7 mouse cellular contexts compared by ENCODE assay signal in genomic region chr19:45207662-45208437, GRCm38 (mm10). TPM values are rescaled to one million over a fixed set of nuclear protein-coding genes. Genes with fewer than 3 reads are reported as not detected.
DNase-seq lines count a peak whose midpoint lies in the region; ATAC-seq and TF ChIP-seq lines count a peak whose summit lies in the region.

No protein-coding gene starts in this region.

- peak overlapping the region; percentile 68 for H3K4me2 ChIP-seq in heart, postnatal 0 days (ENCODE audit: low read depth, low read length)
- peak overlapping the region; percentile 44 for H3K4me2 ChIP-seq in limb, embryonic 14.5 days (replicated peaks; ENCODE audit: low read depth, low read length, severe bottlenecking)

- H3K36me3 ChIP-seq in heart, postnatal 0 days (replicated peaks; ENCODE audit: control insufficient read depth, insufficient read depth, low read length) = no peaks in the 10 kb centered on the region
- no peaks in the 10 kb centered on the region for H3K36me3 ChIP-seq in limb, embryonic 14.5 days (ENCODE audit: control insufficient read depth, insufficient read depth, low read length)

- no peak for TF ChIP-seq POLR2A in limb, embryonic 14.5 days (IDR thresholded peaks at IDR 0.05; ENCODE audit: borderline replicate concordance, extremely low read depth, insufficient read depth, insufficient read length)

- H3K9me3 ChIP-seq in heart, postnatal 0 days (replicated peaks; ENCODE audit: control insufficient read depth, low read length) = no peaks in the 10 kb centered on the region
- no peaks in the 10 kb centered on the region for H3K9me3 ChIP-seq in limb, embryonic 14.5 days (ENCODE audit: control insufficient read depth, low read length)

- H3K4me3 ChIP-seq in heart, postnatal 0 days (ENCODE audit: low read depth, low read length) = peak overlapping the region; percentile 40
- H3K4me3 ChIP-seq in limb, embryonic 14.5 days (replicated peaks; ENCODE audit: low read length) = peak overlapping the region; percentile 24

- intact Hi-C loops in left cerebral cortex, postnatal 10 days (cut with DNase I) = no loop called here

- H3K27ac ChIP-seq in heart, postnatal 0 days (ENCODE audit: low read depth) = peak overlapping the region; percentile 79
- H3K27ac ChIP-seq in limb, embryonic 14.5 days (replicated peaks; ENCODE audit: low read depth, low read length) = no peak overlapping the region

- TF ChIP-seq CTCF in heart, postnatal 0 days (IDR thresholded peaks at IDR 0.05; ENCODE audit: low read depth) = no peak

- ATAC-seq in heart, postnatal 0 days (ENCODE audit: insufficient read depth, low read depth) = peak; percentile 87
- peak; percentile 41 for ATAC-seq in limb, embryonic 14.5 days (ENCODE audit: low FRiP score, low read depth)

- 16% methylated on average over 19 of the region's 19 CpGs for WGBS in heart, postnatal 0 days
- 28% methylated on average over 19 of the region's 19 CpGs for WGBS in limb, embryonic 14.5 days

- DNase-seq in retina, postnatal 1 day = peak; percentile 59
- no peak for DNase-seq in retina, embryonic 14.5 days (ENCODE audit: low spot score)
- DNase-seq in heart, postnatal 0 days (ENCODE audit: low spot score) = peak; percentile 65
- DNase-seq in limb, embryonic 14.5 days (ENCODE audit: low spot score) = peak; percentile 69
- DNase-seq in testis, postnatal 10 days (ENCODE audit: low spot score) = peak; percentile 56
- no peak for DNase-seq in left cerebral cortex, postnatal 10 days (ENCODE audit: extremely low spot score in 1 of 2, low spot score in 2 of 2)
- no peak for DNase-seq in cerebellum, adult 18-20 months

- peak; percentile 52; the same call in 1 of the 2 replicates for TF ChIP-seq EP300 in heart, postnatal 0 days (IDR thresholded peaks at IDR 0.05; ENCODE audit: low read depth)

- H3K4me1 ChIP-seq in heart, postnatal 0 days (ENCODE audit: control insufficient read depth, insufficient read depth) = peaks cover 10% of the 10 kb centered on the region; the same call in 1 of the 2 replicates
- H3K4me1 ChIP-seq in limb, embryonic 14.5 days (ENCODE audit: control insufficient read depth, insufficient read depth, low read length) = 0 out of 2 replicates have a peak, but pooled peaks cover 8% of the 10 kb centered on the region

- H3K27me3 ChIP-seq in heart, postnatal 0 days (ENCODE audit: control insufficient read depth, insufficient read depth, low read length) = no peaks in the 10 kb centered on the region
- no peaks in the 10 kb centered on the region for H3K27me3 ChIP-seq in limb, embryonic 14.5 days (ENCODE audit: control insufficient read depth, insufficient read depth, low read length)

- peak overlapping the region; percentile 41 for H3K9ac ChIP-seq in heart, postnatal 0 days (replicated peaks; ENCODE audit: low read depth, low read length)
- H3K9ac ChIP-seq in limb, embryonic 14.5 days (ENCODE audit: low read depth, low read length, severe bottlenecking) = peak overlapping the region; percentile 40; the same call in 1 of the 2 replicates

RNA-seq across cellular contexts. Expression of gene Lbx1, which starts 27.8 kb away (rescaled TPM):
- total RNA-seq in heart, postnatal 0 days (2014; rRNA removed; ENCODE audit: low replicate concordance) = not detected in 2 replicates
- not detected in 2 replicates for polyA plus RNA-seq in heart, postnatal 0 days (2015; fragmentation: Nextera tagmentation; extraction: Ambion mirVana)
- polyA plus RNA-seq in limb, embryonic 14.5 days (2012; rRNA removed) = 2.7 and 3.9 TPM in 2 replicates
- polyA plus RNA-seq in limb, embryonic 14.5 days (2014; fragmentation: Nextera tagmentation; extraction: Ambion mirVana) = 1.4 and 2.2 TPM in 2 replicates
- total RNA-seq in left cerebral cortex, postnatal 10 days (2021) = not detected

RNA-seq across cellular contexts. Expression of gene Tlx1, which starts 57.4 kb away (rescaled TPM):
- total RNA-seq in heart, postnatal 0 days (2014; rRNA removed; ENCODE audit: low replicate concordance) = 0.34 and 1.3 TPM in 2 replicates
- 0.31 and 0.33 TPM in 2 replicates for polyA plus RNA-seq in heart, postnatal 0 days (2015; fragmentation: Nextera tagmentation; extraction: Ambion mirVana)
- polyA plus RNA-seq in limb, embryonic 14.5 days (2012; rRNA removed) = 0.68 and 0.82 TPM in 2 replicates
- 0.18 and 0.55 TPM in 2 replicates for polyA plus RNA-seq in limb, embryonic 14.5 days (2014; fragmentation: Nextera tagmentation; extraction: Ambion mirVana)
- total RNA-seq in left cerebral cortex, postnatal 10 days (2021) = not detected

Comparison
In these comparisons a context has a peak if more than half of its experiments do, and no peak if none do; other contexts are left out.
1. DNase-seq: peak in retina, postnatal 1 day (single experiment), heart, postnatal 0 days (single experiment), limb, embryonic 14.5 days (single experiment) and testis, postnatal 10 days (single experiment); none in retina, embryonic 14.5 days (single experiment), left cerebral cortex, postnatal 10 days (0 of 2) and cerebellum, adult 18-20 months (0 of 2).